Mouse (Mus musculus) C2C12 (cell line): ENCODE data around the gene Mt4. TPM values are rescaled to one million over a fixed set of nuclear protein-coding genes. Genes with fewer than 3 reads are reported as not detected.

ENCODE experiments used
- H3K27me3 ChIP-seq: one replicate; pipeline ENCODE4 v1.6.1; 2011; ENCODE audit not compliant: control insufficient read depth, insufficient read depth, insufficient read length
- H3K36me3 ChIP-seq: one replicate; pipeline ENCODE4 v1.6.1; 2011; ENCODE audit not compliant: control insufficient read depth, insufficient read depth
- H3K4me3 ChIP-seq: one replicate; pipeline ENCODE4 v1.5.1; 2011; ENCODE audit warnings: mild to moderate bottlenecking, control low read depth; ENCODE audit not compliant: poor library complexity, insufficient read depth, severe bottlenecking
- H3K79me2 ChIP-seq: one replicate; pipeline ENCODE4 v1.6.1; 2011; ENCODE audit not compliant: control insufficient read depth, insufficient read depth
- H3K79me3 ChIP-seq: one replicate; pipeline ENCODE4 v1.6.1; 2011; ENCODE audit warnings: low read depth, control low read depth
- H3ac ChIP-seq: one replicate; pipeline ENCODE3; 2011; ENCODE audit warnings: low read depth; ENCODE audit not compliant: control insufficient read depth, insufficient read length
- CEBPB ChIP-seq: IDR thresholded peaks from one replicate; pipeline ENCODE4 v1.6.1; 2011; ENCODE audit warnings: low read depth, mild to moderate bottlenecking, control low read depth, moderate library complexity
- CTCF ChIP-seq: IDR thresholded peaks from one replicate; pipeline ENCODE4 v1.5.1; 2011; ENCODE audit not compliant: control insufficient read depth, insufficient read depth, insufficient read length
- FOSL1 ChIP-seq: IDR thresholded peaks from one replicate; pipeline ENCODE4 v1.8.0; 2011; ENCODE audit warnings: mild to moderate bottlenecking, low read length; ENCODE audit not compliant: poor library complexity, insufficient read depth, severe bottlenecking
- MAX ChIP-seq: IDR thresholded peaks from one replicate; pipeline ENCODE4 v1.6.1; 2011; ENCODE audit warnings: mild to moderate bottlenecking, control low read depth
- MYOD1 ChIP-seq: IDR thresholded peaks from one replicate; pipeline ENCODE4 v1.6.1; 2011; ENCODE audit warnings: low read depth; ENCODE audit not compliant: control insufficient read depth, insufficient read length
- MYOG ChIP-seq: IDR thresholded peaks from one replicate; pipeline ENCODE4 v1.6.1; 2011; ENCODE audit not compliant: control insufficient read depth, insufficient read length; ENCODE audit errors: extremely low read depth
- USF1 ChIP-seq: IDR thresholded peaks from one replicate; pipeline ENCODE4 v1.6.1; 2011; ENCODE audit warnings: low read depth, mild to moderate bottlenecking, control low read depth, moderate library complexity
- polyA plus RNA-seq: library from polyadenylated mRNA; unstranded; fragments of >200 nt; fragmentation: generic; extraction: Trizol; gene quantifications from one replicate; pipeline ENCODE4 v1.2.1, GENCODE M21; 2012; ENCODE audit warnings: missing spikeins

Gene Mt4
- polyA plus RNA-seq, 1 experiment = 0.26 TPM

- Histone ChIP-seq H3K27me3 (no peaks in the 10 kb centered on the region), H3K79me3 (no peaks in the 10 kb centered on the region), H3ac (peak within 1 kb of the TSS; percentile 80), H3K36me3 (no peaks in the 10 kb centered on the region), H3K4me3 (peak within 1 kb of the TSS; percentile 41), H3K79me2 (no peaks in the 10 kb centered on the region)
- no peak for TF ChIP-seq CEBPB
- TF ChIP-seq FOSL1 = no peak
- peak; percentile 0 for TF ChIP-seq CTCF
- TF ChIP-seq MYOD1 = no peak
- TF ChIP-seq MYOG = no peak
- no peak for TF ChIP-seq MAX
Observed at GRCm38 (mm10) chr8:94098081-94098974, 38.7 kb upstream of the Mt4 start, which contains the start of gene Bbs2. Gene Bbs2, minus strand, starts transcription at chr8:94098928.

GRCm38 (mm10) chr8:94098996-94099395 is 38.0 kb upstream of the Mt4 start:
- TF ChIP-seq MYOD1 (no peak), MAX (no peak), CTCF (no peak), CEBPB (no peak), USF1 (no peak), MYOG (no peak)
- Histone ChIP-seq H3K79me3 (no peaks in the 10 kb centered on the region), H3K79me2 (no peaks in the 10 kb centered on the region), H3K27me3 (no peaks in the 10 kb centered on the region), H3K36me3 (no peaks in the 10 kb centered on the region), H3K4me3 (no peak overlapping the region), H3ac (no peak overlapping the region)

- Histone ChIP-seq H3K27me3 (no peaks in the 10 kb centered on the region), H3K4me3 (no peak overlapping the region), H3K36me3 (no peaks in the 10 kb centered on the region), H3K79me2 (no peaks in the 10 kb centered on the region), H3K79me3 (no peaks in the 10 kb centered on the region), H3ac (no peak overlapping the region)
- no peak for TF ChIP-seq MYOD1
- no peak for TF ChIP-seq MYOG
- no peak for TF ChIP-seq CEBPB
- TF ChIP-seq CTCF = no peak
- TF ChIP-seq FOSL1 = no peak
- no peak for TF ChIP-seq USF1
- TF ChIP-seq MAX = no peak
Observed at GRCm38 (mm10) chr8:94104146-94104545, 32.9 kb upstream of the Mt4 start.

- H3K79me2 ChIP-seq = no peaks in the 10 kb centered on the region
- no peak for TF ChIP-seq MYOG
- TF ChIP-seq MYOD1 = no peak
- TF ChIP-seq FOSL1 = no peak
- TF ChIP-seq CEBPB = no peak
- TF ChIP-seq CTCF = no peak
- TF ChIP-seq MAX = peak; percentile 39
- H3K36me3 ChIP-seq = no peaks in the 10 kb centered on the region
- H3K27me3 ChIP-seq = no peaks in the 10 kb centered on the region
- H3K79me3 ChIP-seq = no peaks in the 10 kb centered on the region
- no peak overlapping the region for H3ac ChIP-seq
- no peak overlapping the region for H3K4me3 ChIP-seq
Observed at GRCm38 (mm10) chr8:94107871-94108270, 29.1 kb upstream of the Mt4 start.

- Histone ChIP-seq H3K79me3 (no peaks in the 10 kb centered on the region), H3K79me2 (no peaks in the 10 kb centered on the region), H3K4me3 (no peak overlapping the region), H3K36me3 (no peaks in the 10 kb centered on the region), H3ac (no peak overlapping the region), H3K27me3 (no peaks in the 10 kb centered on the region)
- TF ChIP-seq MYOD1 = no peak
- TF ChIP-seq MYOG = no peak
- TF ChIP-seq USF1 = no peak
- TF ChIP-seq CEBPB = no peak
- no peak for TF ChIP-seq CTCF
- TF ChIP-seq MAX = no peak
- no peak for TF ChIP-seq FOSL1
Observed at GRCm38 (mm10) chr8:94109396-94109795, 27.6 kb upstream of the Mt4 start.
